Mouse (Mus musculus) myocyte (in vitro differentiated cells): ENCODE results near the gene Adcy4. TPM values are rescaled to one million over a fixed set of nuclear protein-coding genes. Genes with fewer than 3 reads are reported as not detected.

ENCODE experiments used
- H3K27me3 ChIP-seq: one replicate; pipeline ENCODE4 v1.6.1; 2011; ENCODE audit not compliant: control insufficient read depth, insufficient read depth, insufficient read length
- H3K36me3 ChIP-seq: one replicate; pipeline ENCODE4 v1.6.1; 2011; ENCODE audit not compliant: control insufficient read depth, insufficient read depth
- H3K4me2 ChIP-seq: one replicate; pipeline ENCODE4 v1.6.1; 2011; ENCODE audit warnings: low read depth, control low read depth
- H3K4me3 ChIP-seq: one replicate; pipeline ENCODE4 v1.5.1; 2011; ENCODE audit warnings: mild to moderate bottlenecking, control low read depth, moderate library complexity
- H3K79me2 ChIP-seq: one replicate; pipeline ENCODE4 v1.6.1; 2011; ENCODE audit not compliant: control insufficient read depth, insufficient read depth
- H3ac ChIP-seq: one replicate; pipeline ENCODE4 v1.6.1; 2011; ENCODE audit not compliant: control insufficient read depth, insufficient read length
- CEBPB ChIP-seq: IDR thresholded peaks from 2 replicates; pipeline ENCODE4 v1.6.1; 2011; ENCODE audit warnings: mild to moderate bottlenecking, moderate library complexity; ENCODE audit not compliant: poor library complexity, insufficient read depth, severe bottlenecking
- E2F4 ChIP-seq: IDR thresholded peaks from one replicate; pipeline ENCODE4 v1.6.1; 2011; ENCODE audit warnings: mild to moderate bottlenecking, control low read depth, moderate library complexity; ENCODE audit not compliant: insufficient read depth
- MAX ChIP-seq: IDR thresholded peaks from one replicate; pipeline ENCODE4 v1.6.1; 2011; ENCODE audit warnings: low read depth, mild to moderate bottlenecking, control low read depth
- MYOD1 ChIP-seq, 3 experiments: IDR thresholded peaks; one replicate each; pipeline ENCODE4 v1.6.1; 2011; ENCODE audit warnings: control low read depth in 2 of 3, low read depth in 2 of 3, mild to moderate bottlenecking in 2 of 3, moderate library complexity in 1 of 3; ENCODE audit not compliant: insufficient read length in 2 of 3, control insufficient read depth in 1 of 3
- MYOG ChIP-seq, 3 experiments: IDR thresholded peaks; one replicate each; pipeline ENCODE4 v1.6.1; 2011; ENCODE audit warnings: control low read depth in 2 of 3, low read depth in 2 of 3, mild to moderate bottlenecking in 2 of 3; ENCODE audit not compliant: insufficient read length in 2 of 3, control insufficient read depth in 1 of 3, insufficient read depth in 1 of 3
- POLR2A ChIP-seq: IDR thresholded peaks from one replicate; pipeline ENCODE4 v1.6.1; 2011; ENCODE audit warnings: low read depth, mild to moderate bottlenecking, control low read depth, moderate library complexity; ENCODE audit not compliant: insufficient read length
- POLR2AphosphoS2 ChIP-seq: IDR thresholded peaks from one replicate; pipeline ENCODE4 v1.6.1; 2011; ENCODE audit warnings: low read depth, control low read depth; ENCODE audit not compliant: insufficient read length
- REST ChIP-seq: IDR thresholded peaks from one replicate; pipeline ENCODE4 v1.6.1; 2011; ENCODE audit warnings: mild to moderate bottlenecking, control low read depth, moderate library complexity; ENCODE audit not compliant: insufficient read depth, insufficient read length
- SRF ChIP-seq: IDR thresholded peaks from one replicate; pipeline ENCODE4 v1.6.1; 2011; ENCODE audit warnings: low read depth; ENCODE audit not compliant: control insufficient read depth, insufficient read length
- TCF12 ChIP-seq: IDR thresholded peaks from one replicate; pipeline ENCODE4 v1.6.1; 2011; ENCODE audit warnings: mild to moderate bottlenecking, control low read depth; ENCODE audit not compliant: poor library complexity, insufficient read depth, severe bottlenecking
- TCF3 ChIP-seq: IDR thresholded peaks from one replicate; pipeline ENCODE4 v1.6.1; 2011; ENCODE audit warnings: low read depth, control low read depth; ENCODE audit not compliant: insufficient read length
- USF1 ChIP-seq: IDR thresholded peaks from one replicate; pipeline ENCODE4 v1.6.1; 2011; ENCODE audit warnings: low read depth, mild to moderate bottlenecking, control low read depth, moderate library complexity
- polyA plus RNA-seq: library from polyadenylated mRNA; unstranded; fragments of >200 nt; fragmentation: generic; extraction: Trizol; gene quantifications from one replicate; pipeline ENCODE4 v1.2.1, GENCODE M21; 2012; ENCODE audit warnings: missing spikeins

The Adcy4 gene
- polyA plus RNA-seq, 1 experiment, result 0.06 TPM

DNA sequence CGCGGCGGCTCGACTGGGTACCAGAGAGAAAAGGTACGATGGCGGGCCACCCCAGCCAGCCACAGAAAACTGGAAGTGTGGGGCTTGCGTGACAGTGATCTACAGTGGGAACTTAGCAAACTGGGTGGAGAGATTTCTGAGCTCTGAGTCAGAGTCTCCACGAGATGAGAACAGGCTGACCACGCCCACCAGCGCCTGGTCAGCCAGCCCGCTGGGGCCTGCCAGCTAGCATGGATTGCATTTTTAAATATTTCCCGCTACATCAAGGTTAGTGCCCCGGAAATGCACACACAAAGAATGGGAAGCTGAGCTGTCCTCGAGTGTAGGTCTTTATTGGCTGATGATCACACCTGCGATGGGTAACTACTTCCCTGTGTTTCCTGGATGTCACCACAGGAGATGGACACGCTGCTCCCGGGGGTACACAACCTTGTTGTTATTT, 31.4 kb upstream of the Adcy4 start:
- H3K4me3 ChIP-seq, result no peak overlapping the region

DNA sequence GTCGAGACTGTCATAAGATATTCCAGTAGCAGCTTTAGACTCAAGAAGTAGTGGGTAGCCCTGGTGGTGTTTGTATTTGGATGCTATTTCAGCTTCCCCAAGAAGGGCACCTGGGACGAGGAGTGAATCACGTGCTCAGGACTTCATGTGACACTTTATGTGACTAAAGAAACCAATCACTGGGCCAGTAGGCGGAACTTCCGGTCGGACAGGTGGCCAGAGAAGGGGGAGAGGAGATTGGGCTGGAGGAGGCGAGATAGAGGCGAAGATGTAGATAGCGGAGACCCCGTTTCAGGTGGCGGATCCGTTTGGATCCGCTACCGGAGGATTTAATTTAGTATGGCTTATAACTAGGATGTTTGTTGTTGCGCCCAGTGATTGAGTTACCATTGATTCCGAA, 31.0 kb upstream of the Adcy4 start:
- H3K4me3 ChIP-seq, result no peak overlapping the region
- H3K79me2 ChIP-seq, result no peaks in the 10 kb centered on the region
- no peak for TF ChIP-seq MYOD1 (IDR thresholded peaks at IDR 0.05; ENCODE audit: control insufficient read depth in 1 of 3, insufficient read length in 2 of 3, low read depth in 2 of 3)
- TF ChIP-seq CEBPB, result no peak
- TF ChIP-seq TCF12, result no peak
- no peak for TF ChIP-seq POLR2A
- no peak for TF ChIP-seq REST
- no peak for TF ChIP-seq E2F4
- no peak for TF ChIP-seq TCF3
- no peak for TF ChIP-seq USF1
- TF ChIP-seq SRF, result no peak
- TF ChIP-seq MYOG (IDR thresholded peaks at IDR 0.05; ENCODE audit: control insufficient read depth in 1 of 3, insufficient read depth in 1 of 3, insufficient read length in 2 of 3, low read depth in 2 of 3), result no peak
- TF ChIP-seq POLR2AphosphoS2, result no peak
- TF ChIP-seq MAX, result no peak
- H3K27me3 ChIP-seq, result no peaks in the 10 kb centered on the region
- H3K4me2 ChIP-seq, result no peak overlapping the region
- H3ac ChIP-seq, result no peak overlapping the region
- no peaks in the 10 kb centered on the region for H3K36me3 ChIP-seq

More for the DNA sequence above, 31.4 kb upstream of the Adcy4 start:
- no peaks in the 10 kb centered on the region for H3K36me3 ChIP-seq
- H3ac ChIP-seq, result no peak overlapping the region
- no peaks in the 10 kb centered on the region for H3K79me2 ChIP-seq
- TF ChIP-seq USF1, result no peak
- H3K4me2 ChIP-seq, result no peak overlapping the region
- no peaks in the 10 kb centered on the region for H3K27me3 ChIP-seq

DNA sequence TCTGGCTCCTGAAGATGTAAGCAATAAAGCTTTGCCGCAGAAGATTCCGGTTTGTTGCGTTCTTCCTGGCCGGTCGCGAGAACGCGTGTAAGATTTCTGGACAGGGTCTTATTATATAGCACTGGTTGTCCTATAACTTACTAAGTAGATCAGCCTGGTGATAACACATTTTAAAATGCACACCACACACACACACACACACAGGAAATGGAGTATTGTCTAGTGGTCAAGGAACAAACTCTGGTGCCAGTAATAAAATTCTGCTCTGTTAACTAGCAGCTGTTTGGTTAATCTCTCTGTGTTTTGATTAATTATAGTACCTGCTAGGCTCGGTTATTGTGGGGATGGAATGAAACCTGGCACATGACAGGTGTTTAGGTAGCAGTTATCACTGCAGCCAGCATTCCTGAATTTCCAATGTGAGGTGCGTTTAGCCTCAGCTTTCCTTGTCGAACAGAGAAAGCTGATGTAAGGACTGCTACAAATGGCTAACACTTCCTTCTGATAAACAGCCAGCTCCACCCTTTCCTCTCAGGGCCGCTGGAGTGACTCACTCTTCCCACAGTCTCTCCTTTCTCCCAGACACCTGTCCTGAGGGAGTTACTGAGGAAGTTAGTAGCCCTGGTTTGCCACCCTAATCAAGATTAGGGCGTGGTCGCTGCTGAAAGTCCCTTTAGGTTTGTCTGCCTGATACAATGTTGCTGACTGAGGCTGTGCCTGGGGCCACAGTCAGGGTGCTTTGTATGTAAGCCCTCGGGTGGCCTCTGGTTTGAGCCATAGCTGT, 11.7 kb upstream of the Adcy4 start:
- H3K4me2 ChIP-seq, result peak overlapping the region; percentile 43
- H3ac ChIP-seq, result no peak overlapping the region
- H3K79me2 ChIP-seq, result no peaks in the 10 kb centered on the region
- H3K27me3 ChIP-seq, result no peaks in the 10 kb centered on the region
- H3K36me3 ChIP-seq, result no peaks in the 10 kb centered on the region
- H3K4me3 ChIP-seq, result no peak overlapping the region
- TF ChIP-seq CEBPB (0 out of 2 replicates have a peak, but pooled peaks have one; percentile 47), E2F4 (no peak), SRF (peak; percentile 69), MYOD1 (IDR thresholded peaks at IDR 0.05; ENCODE audit: control insufficient read depth in 1 of 3, insufficient read length in 2 of 3, low read depth in 2 of 3) (peak in 2 of 3 experiments; percentile 40 to 83)

DNA sequence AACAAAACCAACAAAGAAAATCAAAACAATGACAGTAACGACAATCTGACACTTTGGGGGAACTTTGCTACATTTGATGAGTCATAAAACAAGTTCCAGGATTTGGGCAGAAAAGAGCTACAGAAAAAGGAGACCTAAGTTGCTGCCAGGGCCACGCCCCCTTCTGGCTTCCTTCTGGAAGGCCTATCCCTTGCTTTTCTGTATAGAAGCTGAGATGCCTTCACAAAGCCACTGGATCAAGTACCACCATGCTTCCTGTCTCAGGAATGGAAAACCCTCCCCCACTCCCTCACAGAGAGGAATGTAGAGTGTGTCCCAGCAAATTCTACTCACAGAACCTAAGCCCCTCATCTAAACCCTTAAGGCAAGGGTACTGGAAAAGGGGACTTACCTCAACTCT, 10.1 kb upstream of the Adcy4 start:
- Histone ChIP-seq H3ac (no peak overlapping the region), H3K79me2 (no peaks in the 10 kb centered on the region), H3K4me2 (peak overlapping the region; percentile 26), H3K36me3 (no peaks in the 10 kb centered on the region), H3K27me3 (no peaks in the 10 kb centered on the region), H3K4me3 (no peak overlapping the region)
- TF ChIP-seq POLR2A (no peak), MYOD1 (IDR thresholded peaks at IDR 0.05; ENCODE audit: control insufficient read depth in 1 of 3, insufficient read length in 2 of 3, low read depth in 2 of 3) (no peak), USF1 (no peak), CEBPB (no peak), MYOG (IDR thresholded peaks at IDR 0.05; ENCODE audit: control insufficient read depth in 1 of 3, insufficient read depth in 1 of 3, insufficient read length in 2 of 3, low read depth in 2 of 3) (no peak), E2F4 (no peak), TCF12 (no peak), POLR2AphosphoS2 (no peak)

DNA sequence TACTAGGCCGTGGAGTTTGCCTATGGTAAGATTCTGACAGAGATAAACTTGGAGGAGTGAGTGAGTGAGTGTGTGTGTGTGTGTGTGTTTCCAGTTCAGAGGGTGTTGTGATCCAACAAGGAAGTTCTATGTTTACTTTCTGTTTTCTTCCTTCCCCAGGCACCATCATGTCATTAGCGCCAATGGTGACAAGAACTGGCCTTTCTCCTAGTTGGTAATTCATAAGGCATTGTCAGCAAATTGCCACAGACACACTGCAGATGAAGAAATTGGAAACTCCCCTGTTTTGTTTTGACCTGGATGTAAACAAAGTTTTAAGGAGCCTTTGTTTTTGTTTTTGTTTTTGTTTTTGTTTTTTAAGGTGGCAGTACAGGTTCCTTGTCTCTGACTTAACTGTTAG, 9.6 kb upstream of the Adcy4 start:
- Histone ChIP-seq H3K4me2 (no peak overlapping the region), H3K27me3 (no peaks in the 10 kb centered on the region), H3K79me2 (no peaks in the 10 kb centered on the region), H3K4me3 (no peak overlapping the region), H3K36me3 (no peaks in the 10 kb centered on the region), H3ac (no peak overlapping the region)
- TF ChIP-seq USF1 (no peak), TCF12 (no peak), CEBPB (no peak), TCF3 (no peak), MAX (no peak), SRF (no peak), MYOG (IDR thresholded peaks at IDR 0.05; ENCODE audit: control insufficient read depth in 1 of 3, insufficient read depth in 1 of 3, insufficient read length in 2 of 3, low read depth in 2 of 3) (no peak), POLR2A (no peak), REST (no peak), POLR2AphosphoS2 (no peak), E2F4 (no peak), MYOD1 (IDR thresholded peaks at IDR 0.05; ENCODE audit: control insufficient read depth in 1 of 3, insufficient read length in 2 of 3, low read depth in 2 of 3) (no peak)
